Mouse (Mus musculus) lung, postnatal 0 days (tissue): ENCODE measurements around the gene Colgalt1. TPM values are rescaled to one million over a fixed set of nuclear protein-coding genes. Genes with fewer than 3 reads are reported as not detected.
A peak's percentile ranks its signal among the peaks of the same experiment; 100 is the strongest.

Source experiments
- ATAC-seq: fragments of 200-750 bp; cut with Nextera tagmentation; 2 replicates; pipeline ENCODE4 v1.8.0; 2017; ENCODE audit warnings: moderate library complexity
- DNase-seq: peaks from one replicate; pipeline ENCODE4 v3.0.0-alpha.2; 2016; ENCODE audit warnings: low spot score
- H3K27ac ChIP-seq: fragments of 300-500 bp; sonication (generic); 2 replicates; pipeline ENCODE4 v1.5.1; 2014; ENCODE audit warnings: antibody characterized with exemption, mild to moderate bottlenecking, low read length, mixed read lengths
- H3K27me3 ChIP-seq: fragments of 300-500 bp; sonication (generic); replicated peaks from 2 replicates; pipeline ENCODE4 v1.6.1; 2014; ENCODE audit warnings: low read length, mixed read lengths; ENCODE audit not compliant: insufficient read depth
- H3K36me3 ChIP-seq: fragments of 300-500 bp; sonication (generic); 2 replicates; pipeline ENCODE4 v1.6.1; 2014; ENCODE audit warnings: low read length, mixed read lengths; ENCODE audit not compliant: insufficient read depth
- H3K4me1 ChIP-seq: fragments of 300-500 bp; sonication (generic); 2 replicates; pipeline ENCODE4 v1.6.1; 2014; ENCODE audit warnings: antibody characterized with exemption, low read depth, low read length, mixed read lengths; ENCODE audit not compliant: insufficient read depth
- H3K4me2 ChIP-seq: fragments of 300-500 bp; sonication (generic); replicated peaks from 2 replicates; pipeline ENCODE4 v1.6.1; 2014; ENCODE audit warnings: low read depth, mild to moderate bottlenecking, low read length, moderate library complexity, mixed read lengths
- H3K4me3 ChIP-seq: fragments of 300-500 bp; sonication (generic); 2 replicates; pipeline ENCODE4 v1.5.1; 2014; ENCODE audit warnings: low read depth, low read length
- H3K9ac ChIP-seq: fragments of 300-500 bp; sonication (generic); replicated peaks from 2 replicates; pipeline ENCODE4 v1.6.1; 2014; ENCODE audit warnings: low read depth, mild to moderate bottlenecking
- H3K9me3 ChIP-seq: fragments of 300-500 bp; sonication (generic); 2 replicates; pipeline ENCODE4 v1.6.1; 2016; ENCODE audit warnings: low read length, mixed read lengths
- CTCF ChIP-seq: IDR thresholded peaks from 2 replicates; pipeline ENCODE4 v1.5.1; 2016; ENCODE audit warnings: antibody characterized with exemption, mild to moderate bottlenecking
- EP300 ChIP-seq: IDR thresholded peaks from 2 replicates; pipeline ENCODE4 v1.6.1; 2016; ENCODE audit warnings: antibody characterized with exemption, mild to moderate bottlenecking, control low read depth
- WGBS: fragments of 180-500 bp; shearing (Covaris S2); extraction: QIAGEN DNeasy Blood & Tissue Kit; methylation state at CpG from one replicate; pipeline ENCODE4 v1.1.7; 2014; 5-methylcytosine and 5-hydroxymethylcytosine counted together
- polyA plus RNA-seq: library from polyadenylated mRNA; unstranded; fragments of >200 nt; fragmentation: Nextera tagmentation; extraction: Ambion mirVana; gene quantifications from 2 replicates; pipeline ENCODE4 v1.2.1, GENCODE M21; 2015

Gene Colgalt1
- polyA plus RNA-seq, 1 experiment from 2014 or later: 66.0 TPM

- H3K4me1 ChIP-seq: peaks cover 10% of the 10 kb centered on the region; the same call in 1 of the 2 replicates
- peak within 1 kb of the TSS; percentile 47 for H3K4me3 ChIP-seq
- no peaks in the 10 kb centered on the region for H3K9me3 ChIP-seq
- H3K27me3 ChIP-seq: no peaks in the 10 kb centered on the region
- H3K27ac ChIP-seq: peak within 1 kb of the TSS; percentile 90
- WGBS: 11% methylated on average over 13 of the region's 13 CpGs
- H3K36me3 ChIP-seq: no peaks in the 10 kb centered on the region
- ATAC-seq (no peak), DNase-seq (peak; percentile 53)
- H3K4me2 ChIP-seq: peak within 1 kb of the TSS; percentile 69
- H3K9ac ChIP-seq: 0 out of 2 replicates have a peak within 1 kb of the TSS, but pooled peaks have one; percentile 12
- TF ChIP-seq CTCF (no peak), EP300 (no peak)
Observed at GRCm38 (mm10) chr8:71568387-71568937, 42.3 kb upstream of the Colgalt1 start, which contains the start of gene Slc27a1. Gene Slc27a1 (plus strand): TSS chr8:71568882.

- H3K4me2 ChIP-seq: peak overlapping the region; percentile 69
- H3K9me3 ChIP-seq: no peaks in the 10 kb centered on the region
- TF ChIP-seq CTCF (no peak), EP300 (no peak)
- H3K27ac ChIP-seq: peak overlapping the region; percentile 90
- 33% methylated on average over 6 of the region's 6 CpGs for WGBS
- H3K36me3 ChIP-seq: no peaks in the 10 kb centered on the region
- H3K27me3 ChIP-seq: no peaks in the 10 kb centered on the region
- H3K9ac ChIP-seq: no peak overlapping the region
- peaks cover 10% of the 10 kb centered on the region; the same call in 1 of the 2 replicates for H3K4me1 ChIP-seq
- DNase-seq (no peak), ATAC-seq (no peak)
- H3K4me3 ChIP-seq: peak overlapping the region; percentile 47; the same call in 1 of the 2 replicates
Observed at GRCm38 (mm10) chr8:71568941-71569340, 41.9 kb upstream of the Colgalt1 start.

GRCm38 (mm10) chr8:71569366-71570290, 41.2 kb upstream of the Colgalt1 start:
- H3K27me3 ChIP-seq: no peaks in the 10 kb centered on the region
- H3K36me3 ChIP-seq: no peaks in the 10 kb centered on the region
- ATAC-seq (peak; percentile 79), DNase-seq (peak; percentile 96)
- H3K9ac ChIP-seq: 0 out of 2 replicates have a peak overlapping the region, but pooled peaks have one; percentile 12
- H3K4me3 ChIP-seq: peak overlapping the region; percentile 47
- TF ChIP-seq CTCF (no peak), EP300 (0 out of 2 replicates have a peak, but pooled peaks have one; percentile 38)
- peak overlapping the region; percentile 90 for H3K27ac ChIP-seq
- peaks cover 10% of the 10 kb centered on the region; the same call in 1 of the 2 replicates for H3K4me1 ChIP-seq
- no peaks in the 10 kb centered on the region for H3K9me3 ChIP-seq
- H3K4me2 ChIP-seq: peak overlapping the region; percentile 69
- 1% methylated on average over 50 of the region's 51 CpGs for WGBS

GRCm38 (mm10) chr8:71570291-71570954, 40.4 kb upstream of the Colgalt1 start:
- ATAC-seq: peak; percentile 89
- Histone ChIP-seq H3K27me3 (no peaks in the 10 kb centered on the region), H3K4me1 (peaks cover 10% of the 10 kb centered on the region; the same call in 1 of the 2 replicates), H3K4me3 (peak overlapping the region; percentile 47), H3K36me3 (no peaks in the 10 kb centered on the region), H3K9ac (peak overlapping the region; percentile 32), H3K27ac (peak overlapping the region; percentile 74), H3K4me2 (peak overlapping the region; percentile 69), H3K9me3 (no peaks in the 10 kb centered on the region)
- WGBS: under 1% methylated on average over 41 of the region's 41 CpGs
- DNase-seq: peak; percentile 99
- TF ChIP-seq CTCF (peak; percentile 24), EP300 (no peak)

- Histone ChIP-seq H3K36me3 (no peaks in the 10 kb centered on the region), H3K4me2 (no peak overlapping the region), H3K4me3 (no peak overlapping the region), H3K9ac (no peak overlapping the region), H3K4me1 (peaks cover 10% of the 10 kb centered on the region; the same call in 1 of the 2 replicates), H3K9me3 (no peaks in the 10 kb centered on the region), H3K27ac (no peak overlapping the region), H3K27me3 (no peaks in the 10 kb centered on the region)
- no peak for DNase-seq
- no peak for TF ChIP-seq EP300
- TF ChIP-seq CTCF: no peak
- no peak for ATAC-seq
- WGBS: 82% methylated on average over 2 of the region's 2 CpGs
Observed at GRCm38 (mm10) chr8:71572077-71572476, 38.7 kb upstream of the Colgalt1 start.
